26 mouse cellular contexts compared by ENCODE assay signal in the genomic region with DNA sequence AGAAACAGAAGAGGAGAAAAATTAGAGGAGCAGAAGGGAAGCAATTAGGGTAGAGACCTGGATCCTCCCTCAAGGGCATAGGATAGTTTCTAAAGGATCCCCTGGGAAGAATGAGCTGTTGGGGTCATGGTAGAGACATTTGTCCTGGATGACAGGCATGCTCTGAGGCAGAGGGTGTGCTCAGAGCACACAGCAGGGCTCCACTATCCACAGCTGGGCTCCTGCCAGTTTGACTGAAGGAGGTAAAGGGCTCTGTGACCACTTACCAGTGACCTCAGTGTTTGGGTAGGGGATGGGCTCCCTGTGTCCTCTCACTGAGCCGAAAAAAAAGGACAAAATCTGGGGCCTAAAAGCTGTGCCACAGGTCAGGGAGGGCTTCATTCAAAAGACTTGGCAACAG. TPM values are rescaled to one million over a fixed set of nuclear protein-coding genes. Genes with fewer than 3 reads are reported as not detected.
DNase-seq lines count a peak whose midpoint lies in the region; ATAC-seq and TF ChIP-seq lines count a peak whose summit lies in the region.
"Had no signal": no experiment of that assay in that cellular context is flagged by ENCODE, and none has a peak within 500 bp of the region (broad histone marks: within the 10 kb centered on the region; RNA-seq: fewer than 3 reads in every experiment).

No protein-coding gene starts in this region.

- peaks cover 21% of the 10 kb centered on the region for H3K4me1 ChIP-seq in embryonic facial prominence, embryonic 13.5 days
- H3K4me1 ChIP-seq in embryonic facial prominence, embryonic 10.5 days: peaks cover 35% of the 10 kb centered on the region
- peaks cover 6% of the 10 kb centered on the region for H3K4me1 ChIP-seq in midbrain, embryonic 14.5 days (ENCODE audit: control insufficient read depth, insufficient read depth, low read length)
- H3K4me1 ChIP-seq in midbrain, postnatal 0 days (ENCODE audit: insufficient read depth, low read length): no peaks in the 10 kb centered on the region

- H3K36me3 ChIP-seq in embryonic facial prominence, embryonic 13.5 days: no peaks in the 10 kb centered on the region
- H3K36me3 ChIP-seq in embryonic facial prominence, embryonic 10.5 days (replicated peaks): no peaks in the 10 kb centered on the region
- peaks cover 8% of the 10 kb centered on the region; the same call in 1 of the 2 replicates for H3K36me3 ChIP-seq in midbrain, embryonic 14.5 days (ENCODE audit: control insufficient read depth, insufficient read depth, low read length)
- peaks cover 23% of the 10 kb centered on the region for H3K36me3 ChIP-seq in midbrain, postnatal 0 days (ENCODE audit: insufficient read depth, low read length)
- H3K36me3 ChIP-seq in myocyte (ENCODE audit: control insufficient read depth, insufficient read depth): peaks cover 8% of the 10 kb centered on the region
- H3K36me3 ChIP-seq: forebrain, embryonic 15.5 days; intestine, embryonic 15.5 days had no signal

- no peaks in the 10 kb centered on the region; the same call in 1 of the 2 replicates for H3K27me3 ChIP-seq in embryonic facial prominence, embryonic 13.5 days
- H3K27me3 ChIP-seq in embryonic facial prominence, embryonic 10.5 days (replicated peaks; ENCODE audit: low read depth, poor library complexity, severe bottlenecking): peaks cover 16% of the 10 kb centered on the region; the same call in 1 of the 2 replicates
- H3K27me3 ChIP-seq in midbrain, embryonic 14.5 days (ENCODE audit: control insufficient read depth, insufficient read depth, low read length): no peaks in the 10 kb centered on the region
- no peaks in the 10 kb centered on the region for H3K27me3 ChIP-seq in midbrain, postnatal 0 days (ENCODE audit: insufficient read depth, low read length)
- H3K27me3 ChIP-seq in myocyte (ENCODE audit: control insufficient read depth, insufficient read depth, insufficient read length): no peaks in the 10 kb centered on the region
- H3K27me3 ChIP-seq: forebrain, embryonic 15.5 days; intestine, embryonic 15.5 days had no signal

- DNase-seq in embryonic facial prominence, embryonic 10.5 days (ENCODE audit: low spot score): no peak
- no peak for DNase-seq in midbrain, embryonic 14.5 days
- DNase-seq in midbrain, postnatal 0 days (ENCODE audit: low spot score): no peak
- DNase-seq in embryo, embryonic 10.5 days (ENCODE audit: low spot score): peak; percentile 27
- DNase-seq in adrenal gland, postnatal 10 days: no peak
- DNase-seq: adrenal gland, postnatal 14 days; cerebellum, adult 8-10 months; gastrocnemius, postnatal 10 days; heart, adult 11 months; kidney, adult 8-10 months; kidney, postnatal 14 days; layer of hippocampus, postnatal 36 days; right cerebral cortex, adult 18-20 months; right cerebral cortex, postnatal 4 days; thymus, adult 2 months had no signal

- no peaks in the 10 kb centered on the region for H3K79me2 ChIP-seq in myocyte (ENCODE audit: control insufficient read depth, insufficient read depth)

- TF ChIP-seq CTCF in midbrain, postnatal 0 days (IDR thresholded peaks at IDR 0.05): no peak

- H3K27ac ChIP-seq in embryonic facial prominence, embryonic 13.5 days: no peak overlapping the region
- no peak overlapping the region for H3K27ac ChIP-seq in embryonic facial prominence, embryonic 10.5 days (replicated peaks)
- peak overlapping the region; percentile 41; the same call in 1 of the 2 replicates for H3K27ac ChIP-seq in midbrain, embryonic 14.5 days (replicated peaks; ENCODE audit: low read depth, low read length)
- no peak overlapping the region for H3K27ac ChIP-seq in midbrain, postnatal 0 days (ENCODE audit: low read depth, low read length)
- H3K27ac ChIP-seq: forebrain, embryonic 15.5 days; intestine, embryonic 15.5 days; macrophage had no signal

- 31% methylated on average over 1 of the region's 1 CpGs for WGBS in embryonic facial prominence, embryonic 13.5 days
- 28% methylated on average over 1 of the region's 1 CpGs for WGBS in embryonic facial prominence, embryonic 10.5 days
- 43% methylated on average over 1 of the region's 1 CpGs for WGBS in midbrain, embryonic 14.5 days
- 24% methylated on average over 1 of the region's 1 CpGs for WGBS in midbrain, postnatal 0 days

- H3K9me3 ChIP-seq in embryonic facial prominence, embryonic 13.5 days: no peaks in the 10 kb centered on the region
- H3K9me3 ChIP-seq in embryonic facial prominence, embryonic 10.5 days: no peaks in the 10 kb centered on the region
- H3K9me3 ChIP-seq in midbrain, embryonic 14.5 days (ENCODE audit: control insufficient read depth, low read length): no peaks in the 10 kb centered on the region
- H3K9me3 ChIP-seq in midbrain, postnatal 0 days (ENCODE audit: low read length): no peaks in the 10 kb centered on the region
- H3K9me3 ChIP-seq: forebrain, embryonic 15.5 days; intestine, embryonic 15.5 days had no signal

- peak; percentile 63 for ATAC-seq in embryonic facial prominence, embryonic 13.5 days (ENCODE audit: insufficient number of reproducible peaks, insufficient read depth, low FRiP score, low TSS enrichment, low read depth)
- no peak for ATAC-seq in midbrain, embryonic 14.5 days (ENCODE audit: low FRiP score, low TSS enrichment)
- ATAC-seq in midbrain, postnatal 0 days (ENCODE audit: low FRiP score): no peak
- ATAC-seq: activated CD4-positive, CD25-positive, alpha-beta regulatory T cell, adult 4 months; forebrain, embryonic 15.5 days; intestine, embryonic 15.5 days had no signal

- no peak overlapping the region for H3K9ac ChIP-seq in embryonic facial prominence, embryonic 13.5 days
- H3K9ac ChIP-seq in midbrain, embryonic 14.5 days (replicated peaks; ENCODE audit: low read length): no peak overlapping the region
- no peak overlapping the region for H3K9ac ChIP-seq in midbrain, postnatal 0 days (replicated peaks; ENCODE audit: low read length, poor library complexity, severe bottlenecking)
- H3K9ac ChIP-seq: forebrain, embryonic 15.5 days; intestine, embryonic 15.5 days had no signal

- no peak overlapping the region for H3ac ChIP-seq in myocyte (ENCODE audit: control insufficient read depth, insufficient read length)

- no peak overlapping the region for H3K4me3 ChIP-seq in embryonic facial prominence, embryonic 13.5 days
- no peak overlapping the region for H3K4me3 ChIP-seq in embryonic facial prominence, embryonic 10.5 days
- H3K4me3 ChIP-seq in midbrain, embryonic 14.5 days (replicated peaks; ENCODE audit: low read depth, low read length): no peak overlapping the region
- H3K4me3 ChIP-seq in midbrain, postnatal 0 days (ENCODE audit: low read depth, low read length): no peak overlapping the region
- no peak overlapping the region for H3K4me3 ChIP-seq in myocyte
- H3K4me3 ChIP-seq: forebrain, embryonic 15.5 days; intestine, embryonic 15.5 days; layer of hippocampus, adult 2 months had no signal

- H3K4me2 ChIP-seq in embryonic facial prominence, embryonic 13.5 days: no peak overlapping the region
- no peak overlapping the region for H3K4me2 ChIP-seq in midbrain, embryonic 14.5 days (ENCODE audit: low read length)
- no peak overlapping the region for H3K4me2 ChIP-seq in midbrain, postnatal 0 days (ENCODE audit: low read depth, low read length, poor library complexity, severe bottlenecking)
- H3K4me2 ChIP-seq in myocyte (ENCODE audit: low read depth): peak overlapping the region; percentile 66
- H3K4me2 ChIP-seq: forebrain, embryonic 15.5 days; heart, embryonic 11.5 days; intestine, embryonic 15.5 days had no signal

- TF ChIP-seq POLR2A in myocyte (IDR thresholded peaks at IDR 0.05; ENCODE audit: insufficient read length, low read depth): no peak

TF ChIP-seq in myocyte, 11 proteins besides CTCF, POLR2A, EP300 and RAD21:
- TF ChIP-seq TCF12 (IDR thresholded peaks at IDR 0.05; ENCODE audit: insufficient read depth, poor library complexity, severe bottlenecking): no peak
- peak in 1 of 3 experiments; percentile 27 for TF ChIP-seq MYOG (IDR thresholded peaks at IDR 0.05; ENCODE audit: control insufficient read depth in 1 of 3, insufficient read depth in 1 of 3, insufficient read length in 2 of 3, low read depth in 2 of 3)

RNA-seq across cellular contexts. Expression of gene Syt13, which starts 34.6 kb away (rescaled TPM):
- 4.2 and 5.4 TPM in 2 replicates for polyA plus RNA-seq in embryonic facial prominence, embryonic 13.5 days (2015; fragmentation: Nextera tagmentation; extraction: Ambion mirVana)
- polyA plus RNA-seq in embryonic facial prominence, embryonic 10.5 days (2016; fragmentation: Nextera tagmentation; extraction: Ambion mirVana): 9.7 and 10.2 TPM in 2 replicates
- polyA plus RNA-seq in midbrain, embryonic 14.5 days (2014; fragmentation: Nextera tagmentation; extraction: Ambion mirVana): 44.9 and 48.9 TPM in 2 replicates
- total RNA-seq in midbrain, postnatal 0 days (2014; rRNA removed): 188 and 190 TPM in 2 replicates
- 106 and 107 TPM in 2 replicates for polyA plus RNA-seq in midbrain, postnatal 0 days (2015; fragmentation: Nextera tagmentation; extraction: Ambion mirVana)
- polyA plus RNA-seq in myocyte (2012; fragmentation: generic; extraction: Trizol): 49.7 TPM
- total RNA-seq in adrenal gland, postnatal 10 days (2021): 1 to 10 TPM in 1 of 2 experiments, under 1 TPM in 1; 0.97 to 1.1 TPM
- total RNA-seq: hematopoietic stem cell, adult 5-6 weeks; liver, adult 2 months; MEL had no signal
- polyA plus RNA-seq: activated CD4-positive, CD25-positive, alpha-beta regulatory T cell, adult 4 months; liver, adult 2 months had no signal
